Mouse (Mus musculus): ENCODE data around the gene Doxl2.

Doxl2 gene

GRCm38 (mm10) chr6:49009665-49010064 is 34.9 kb downstream of the Doxl2 start:
- DNase-seq (ENCODE audit: low spot score), result no peak

GRCm38 (mm10) chr6:49011191-49011590 is 36.4 kb downstream of the Doxl2 start:
- no peak for DNase-seq (ENCODE audit: low spot score)

DNA sequence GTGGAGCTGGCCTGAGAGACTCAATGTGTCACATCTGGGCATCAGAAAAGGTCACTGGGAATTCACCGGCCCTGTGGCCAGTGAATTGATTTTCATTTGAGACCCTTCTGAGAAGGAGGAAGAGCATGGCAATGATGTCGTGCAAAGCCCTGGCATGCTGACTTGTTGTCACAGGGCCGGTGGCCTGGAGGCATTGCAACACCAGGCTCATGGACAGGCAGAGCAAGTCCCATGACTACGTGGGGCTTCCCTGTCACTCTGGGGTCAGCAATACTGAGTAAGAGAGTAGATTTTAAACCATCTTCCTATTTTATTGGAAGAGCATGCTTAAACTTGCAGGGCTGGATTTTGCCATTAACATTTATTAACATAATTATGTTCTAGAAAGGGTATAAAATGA is 38.3 kb downstream of the Doxl2 start:
- DNase-seq (ENCODE audit: low spot score), result no peak

GRCm38 (mm10) chr6:49013458-49013857 is 38.7 kb downstream of the Doxl2 start:
- no peak for DNase-seq (ENCODE audit: low spot score)

DNA sequence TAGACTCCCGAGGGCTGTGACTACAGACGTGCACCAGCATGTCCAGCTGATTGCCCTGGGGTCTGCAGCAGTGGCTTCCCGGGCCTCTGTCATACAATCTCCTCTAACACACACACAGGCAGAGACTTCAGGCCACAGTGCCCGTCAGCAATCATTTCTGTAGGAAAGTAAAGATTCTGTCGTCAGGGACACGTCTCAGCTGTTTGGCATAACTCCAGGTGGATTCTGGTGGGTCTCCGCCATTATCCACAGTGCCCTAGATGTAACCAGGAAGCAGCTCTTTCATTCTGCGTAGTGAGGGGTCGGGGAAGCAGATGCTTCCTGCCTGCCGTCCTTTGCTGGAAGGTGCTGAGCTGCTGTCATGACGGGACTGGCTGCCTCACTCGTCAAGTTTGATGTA is 42.4 kb downstream of the Doxl2 start:
- DNase-seq (ENCODE audit: low spot score), result no peak

GRCm38 (mm10) chr6:49019341-49019740 is 44.6 kb downstream of the Doxl2 start:
- no peak for DNase-seq (ENCODE audit: low spot score)

DNA sequence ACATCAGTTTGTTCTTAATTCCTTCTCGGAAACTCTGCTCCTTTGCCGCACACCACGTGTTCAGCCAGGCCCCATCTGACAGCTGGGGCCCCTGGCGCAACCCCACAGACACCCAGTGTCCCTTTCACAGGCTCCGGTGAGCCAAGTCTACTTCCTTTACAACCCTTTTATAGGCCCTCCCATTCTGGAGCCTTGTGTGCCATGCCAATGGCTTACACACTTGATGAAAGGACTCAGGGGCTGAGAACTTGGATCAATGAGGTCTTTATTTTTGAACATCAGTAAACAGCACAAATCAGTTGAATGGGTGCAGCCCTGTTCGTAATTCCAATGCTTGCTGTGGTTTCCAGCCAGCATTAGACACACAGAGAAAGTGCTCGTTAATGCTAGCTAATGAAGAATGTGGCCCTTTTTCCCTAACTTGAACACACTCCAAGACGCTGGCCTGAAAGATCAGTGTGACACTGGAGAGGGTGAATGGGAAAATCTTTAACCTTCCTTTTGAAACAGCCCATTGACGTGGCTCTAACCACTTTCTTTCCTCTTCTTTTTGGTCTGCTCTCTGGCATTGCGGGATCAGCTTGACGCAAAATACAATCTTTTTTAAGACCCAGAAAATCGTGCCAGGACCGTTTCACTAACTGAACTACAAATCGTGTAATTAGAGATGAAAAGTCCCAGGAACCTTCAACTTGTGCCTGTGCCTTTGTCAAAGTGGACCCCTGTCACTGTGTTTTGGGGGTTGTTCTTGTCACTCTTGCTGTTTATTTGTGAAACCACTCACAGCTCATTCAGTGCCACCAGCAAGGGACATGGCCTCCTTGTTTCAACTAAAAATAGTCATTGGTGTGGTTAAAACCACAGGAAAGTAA is 46.6 kb downstream of the Doxl2 start:
- no peak for DNase-seq (ENCODE audit: low spot score)

DNA sequence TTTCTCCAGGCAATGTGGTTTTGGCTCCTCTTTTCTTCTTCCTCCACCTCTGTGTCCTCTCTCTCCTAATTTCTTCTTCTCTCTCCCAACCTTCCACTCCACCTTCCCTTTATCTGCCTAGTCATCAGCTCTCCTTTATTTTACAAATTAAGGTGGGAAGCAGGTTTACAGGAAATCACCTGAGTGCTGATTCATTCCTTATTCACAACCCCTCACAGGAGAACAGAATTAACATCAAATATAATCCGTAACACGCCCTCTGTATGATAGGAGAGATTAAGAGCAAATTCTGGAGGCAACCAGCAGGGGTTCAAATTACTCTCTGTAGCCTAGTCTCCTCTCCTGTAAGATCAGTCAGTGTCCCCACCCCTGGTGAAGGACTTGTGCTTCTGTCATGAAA is 47.6 kb downstream of the Doxl2 start:
- DNase-seq (ENCODE audit: low spot score), result no peak

- DNase-seq (ENCODE audit: low spot score), result no peak
Measured at GRCm38 (mm10) chr6:49023315-49023714, 48.6 kb downstream of the Doxl2 start.

DNA sequence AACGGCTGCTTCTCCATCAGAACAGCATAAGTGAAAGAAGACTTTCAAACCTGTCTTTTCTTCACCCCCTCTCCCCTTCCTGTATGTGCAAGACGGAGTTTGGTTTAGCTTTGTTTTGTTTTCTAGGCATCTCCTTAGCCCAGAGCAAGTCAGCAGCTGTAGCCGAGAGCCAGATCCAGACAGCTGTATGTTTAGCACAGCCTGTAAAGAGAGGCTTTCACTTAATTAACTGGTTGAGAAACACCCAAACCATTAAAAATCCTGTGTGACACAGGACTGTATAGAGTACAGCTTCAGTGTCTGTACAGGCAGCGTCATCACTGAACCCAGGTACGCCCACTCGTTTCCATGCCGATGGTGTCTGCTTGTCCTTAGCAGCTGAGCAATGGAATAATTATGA is 50.5 kb downstream of the Doxl2 start:
- no peak for DNase-seq (ENCODE audit: low spot score)

DNA sequence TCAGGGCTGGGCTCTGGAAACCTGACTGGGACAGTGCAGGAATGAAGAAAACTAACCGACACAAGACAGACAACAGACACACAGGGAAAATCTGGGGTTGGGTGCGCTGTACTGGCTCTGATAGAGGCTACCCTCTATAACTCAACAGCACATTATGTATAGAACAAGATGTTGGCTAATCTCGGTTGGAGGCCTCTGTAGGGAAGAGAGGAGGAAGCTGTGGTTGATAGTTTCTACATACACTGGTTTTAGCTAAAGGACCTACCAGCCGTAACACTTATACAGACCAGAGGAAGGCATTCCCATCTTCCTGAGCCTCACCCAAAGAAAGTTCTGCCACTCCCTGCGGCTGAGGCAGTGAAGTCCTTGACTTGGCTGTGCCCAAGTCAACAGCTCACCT is 51.7 kb downstream of the Doxl2 start:
- no peak for DNase-seq (ENCODE audit: low spot score)

DNA sequence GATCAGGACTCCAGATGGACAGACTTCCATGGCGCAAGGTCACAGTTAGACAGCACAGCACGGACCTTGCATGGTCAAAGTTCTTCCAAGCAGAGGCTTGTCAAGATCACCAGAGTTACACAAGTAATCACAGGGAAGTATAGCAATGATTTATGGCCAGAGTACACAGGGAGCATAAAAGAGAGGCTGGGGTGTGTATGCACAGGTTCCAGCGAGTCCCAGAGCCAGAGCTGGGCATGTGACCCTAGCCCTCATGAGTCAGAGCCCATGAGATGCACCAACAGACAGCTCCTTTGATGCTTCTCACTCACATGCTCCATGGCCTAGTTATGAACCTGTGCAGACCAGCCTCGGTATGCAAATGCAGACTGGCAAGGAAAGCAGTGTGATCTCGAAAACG is 53.3 kb downstream of the Doxl2 start:
- DNase-seq (ENCODE audit: low spot score), result no peak

Data from c-Kit-positive CD71-positive TER-119-positive erythroid progenitor cells, embryonic 14.5 days (primary cell).